Mouse (Mus musculus) lung, postnatal 4 days (tissue): ENCODE results near the gene Olfr247.
"Not testable (repeated sequence)": the region's sequence is repeated elsewhere in the genome, so short reads cannot be mapped to it uniquely, and the experiment has no call there.

Experiments used
- DNase-seq, 2 experiments: peaks; one replicate each; pipeline ENCODE4 v3.0.0; 2021

The Olfr247 gene

GRCm38 (mm10) chr10:129976040-129976439, at the start of gene Olfr247:
TSS of gene Olfr247 (minus strand) at chr10:129976140.
- DNase-seq: not testable (repeated sequence)

- no peak for DNase-seq
These were observed 36.4 kb upstream of the Olfr247 start, which contains the start of gene Olfr820 for GRCm38 (mm10) chr10:130012321-130012720. TSS of gene Olfr820 (plus strand) at chr10:130012621.

GRCm38 (mm10) chr10:130005366-130005765, 29.4 kb upstream of the Olfr247 start:
- DNase-seq: not testable (repeated sequence)

- not testable (repeated sequence) for DNase-seq
These were observed 28.2 kb upstream of the Olfr247 start for GRCm38 (mm10) chr10:130004104-130004503.

- not testable (repeated sequence) for DNase-seq
These were observed 9.0 kb upstream of the Olfr247 start, which contains the start of gene Gm10310 for GRCm38 (mm10) chr10:129984962-129985361. TSS of gene Gm10310 (minus strand) at chr10:129985062.

- DNase-seq: not testable (repeated sequence)
These were observed 5.9 kb upstream of the Olfr247 start for GRCm38 (mm10) chr10:129981867-129982266.

GRCm38 (mm10) chr10:129972994-129973393, 2.9 kb downstream of the Olfr247 start:
- not testable (repeated sequence) for DNase-seq

- not testable (repeated sequence) for DNase-seq
These were observed 8.8 kb downstream of the Olfr247 start, which contains the start of gene Olfr819 for GRCm38 (mm10) chr10:129967166-129967565. TSS of gene Olfr819 (minus strand) at chr10:129967266.

- not testable (repeated sequence) for DNase-seq
These were observed 9.7 kb downstream of the Olfr247 start for GRCm38 (mm10) chr10:129966232-129966631.

GRCm38 (mm10) chr10:129949000-129949399, 26.9 kb downstream of the Olfr247 start, which contains the start of gene Olfr818:
TSS of gene Olfr818 (minus strand) at chr10:129949100.
- no peak for DNase-seq
